Mouse (Mus musculus) adrenal gland, postnatal 10 days (tissue): ENCODE results near the gene Pdap1. TPM values are rescaled to one million over a fixed set of nuclear protein-coding genes. Genes with fewer than 3 reads are reported as not detected.
"Not testable (repeated sequence)": the region's sequence is repeated elsewhere in the genome, so short reads cannot be mapped to it uniquely, and the experiment has no call there.

ENCODE experiments used
- DNase-seq: peaks from one replicate; pipeline ENCODE4 v3.0.0; 2021; ENCODE audit warnings: mixed read lengths
- total RNA-seq, 2 experiments: library from RNA; stranded (reverse); gene quantifications; 2 replicates each; pipeline ENCODE4 v1.2.3; 2021

The Pdap1 gene
- total RNA-seq, 2 experiments from 2014 or later: 74.5 to 80.9 TPM

- not testable (repeated sequence) for DNase-seq
These were observed 56.8 kb downstream of the Pdap1 start for GRCm38 (mm10) chr5:145083201-145083600.

DNA sequence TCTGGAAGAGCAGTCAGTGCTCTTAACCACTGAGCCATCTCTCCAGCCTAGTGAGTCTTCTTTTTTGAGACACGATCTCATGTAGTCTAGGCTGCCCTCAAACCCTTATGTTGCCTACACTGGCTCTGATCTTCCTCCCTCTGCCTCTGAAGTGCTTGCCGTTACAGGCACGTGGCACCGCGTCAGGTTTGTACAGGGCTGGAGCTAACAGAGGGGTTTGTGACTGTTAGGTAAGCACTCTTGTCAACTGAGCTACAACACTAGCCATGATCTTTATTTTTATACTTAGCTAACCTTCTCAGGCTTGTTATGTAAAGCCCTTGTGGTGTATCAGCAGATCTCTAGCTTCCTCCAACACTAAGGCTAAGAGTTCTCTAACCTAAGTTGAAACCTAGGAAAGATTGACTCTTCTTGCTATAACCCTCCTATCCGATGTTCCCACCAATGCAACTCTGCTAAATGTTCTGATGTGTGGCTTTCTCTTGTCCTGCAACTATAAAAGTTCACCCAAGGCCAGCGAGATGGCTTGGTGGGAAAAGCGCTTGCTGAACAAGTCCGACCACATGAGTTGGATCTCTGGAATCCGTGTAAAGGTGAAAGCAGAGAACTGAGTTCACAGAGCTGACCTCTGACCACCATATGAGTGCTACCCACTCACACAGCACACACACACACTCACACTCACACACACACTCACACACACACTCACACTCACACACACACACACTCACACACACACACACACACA, 58.0 kb downstream of the Pdap1 start:
- no peak for DNase-seq

Other genes with a start within 250 kb of the Pdap1 start
- 10 to 100 TPM; 20.6 to 23.4 TPM for gene Smurf1, start 174.4 kb downstream of the Pdap1 start, total RNA-seq
- gene Gm4871, start 107.5 kb downstream of the Pdap1 start, total RNA-seq: not detected
- gene 1700018F24Rik, start 97.2 kb downstream of the Pdap1 start, total RNA-seq: not detected
- 100 to 1,000 TPM; 102 to 106 TPM for gene Arpc1a, start 56.4 kb downstream of the Pdap1 start, total RNA-seq
- not detected for gene Kpna7, start 56.2 kb downstream of the Pdap1 start, total RNA-seq
- gene Arpc1b, start 26.0 kb downstream of the Pdap1 start, total RNA-seq: 100 to 1,000 TPM; 212 to 226 TPM
- gene Bud31, start 124 bp upstream of the Pdap1 start, total RNA-seq: 100 to 1,000 TPM in 1 of 2 experiments, 10 to 100 TPM in 1; 97.3 to 102 TPM
- gene Ptcd1, start 26.9 kb upstream of the Pdap1 start, total RNA-seq: 10 to 100 TPM; 21.7 to 29.0 TPM
- gene Cpsf4, start 27.0 kb upstream of the Pdap1 start, total RNA-seq: 10 to 100 TPM; 20.2 to 22.7 TPM
- gene Atp5j2, start 51.8 kb upstream of the Pdap1 start, total RNA-seq: 100 to 1,000 TPM; 810 to 842 TPM
- gene Zkscan14, start 61.6 kb upstream of the Pdap1 start, total RNA-seq: 1 to 10 TPM; 7.1 to 9.8 TPM
- gene Zkscan5, start 64.3 kb upstream of the Pdap1 start, total RNA-seq: 10 to 100 TPM; 12.2 to 12.3 TPM
- gene Zfp655, start 91.5 kb upstream of the Pdap1 start, total RNA-seq: 10 to 100 TPM; 41.1 to 48.9 TPM
- gene Zscan25, start 140.3 kb upstream of the Pdap1 start, total RNA-seq: 10 to 100 TPM; 15.3 to 20.4 TPM
- under 1 TPM in 1 of 2 experiments, not detected in 1; 0.12 TPM for gene Cyp3a57, start 205.0 kb upstream of the Pdap1 start, total RNA-seq